Mouse (Mus musculus) lung, postnatal 25 days (tissue): ENCODE measurements at regions not wholly inside any gene's neighbourhood (a gene's known extent, or its start where the extent isn't known, plus 50 kb on each side); places are given as distances from the start of the nearest gene placed in this dataset.

Experiments used
- DNase-seq: peaks from one replicate; pipeline ENCODE4 v3.0.0; 2022; ENCODE audit warnings: low spot score

DNA sequence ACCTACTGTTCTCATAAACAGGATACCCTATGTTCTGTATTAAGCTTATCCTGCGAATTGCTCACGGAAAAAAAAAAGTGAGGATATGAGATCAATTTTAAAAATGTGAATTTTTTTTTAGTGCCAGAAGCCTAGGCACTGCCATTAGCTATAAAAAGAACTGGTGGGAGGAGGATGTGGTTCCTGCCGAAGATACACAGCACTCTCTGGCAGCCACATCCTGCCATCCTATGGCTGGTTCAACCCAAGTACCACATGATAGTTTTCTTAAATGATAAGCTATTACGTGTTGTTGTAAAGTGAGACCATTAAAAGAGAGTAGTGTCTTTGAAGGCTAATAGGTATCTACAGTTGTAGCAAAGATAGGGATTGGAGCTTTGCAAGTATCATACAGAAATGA is 58.2 kb upstream of the Ppp3ca start:
- DNase-seq, result peak; percentile 18

- DNase-seq, result no peak
Measured at GRCm38 (mm10) chr3:136610556-136610924, 59.4 kb upstream of the Ppp3ca start.

DNA sequence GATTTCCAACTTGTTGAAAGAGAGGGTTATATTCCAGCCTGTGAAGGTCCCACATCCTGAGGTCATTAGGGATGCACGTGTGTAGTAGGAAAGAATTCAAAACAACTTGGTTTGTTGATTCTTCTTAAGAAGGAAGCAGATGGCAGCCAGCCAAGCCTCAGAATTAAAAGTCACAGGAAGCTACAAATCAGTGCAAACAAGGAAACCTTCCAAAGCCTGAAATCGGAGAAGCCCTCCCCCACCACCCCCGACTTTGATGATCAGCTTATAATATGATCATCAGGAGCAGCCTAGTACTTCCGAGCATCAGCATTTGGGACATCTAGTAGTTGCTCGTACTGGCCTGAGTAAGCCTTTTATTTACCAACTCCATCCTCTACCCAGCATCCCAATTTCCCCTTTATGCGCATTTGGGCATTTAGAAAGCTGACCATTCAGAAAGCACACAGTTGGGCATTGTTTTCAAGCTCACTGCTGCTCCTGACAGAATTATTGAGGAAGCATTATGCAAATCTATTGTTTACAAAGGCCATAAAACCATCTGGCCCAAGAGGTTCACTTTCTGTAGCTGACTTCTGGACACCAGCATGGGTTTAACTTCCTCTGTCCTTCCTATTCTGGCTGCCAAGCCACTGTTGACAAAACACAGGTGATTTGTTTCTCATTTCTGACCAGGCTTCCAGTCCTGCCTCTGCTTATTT is 59.9 kb upstream of the Ppp3ca start:
- peak; percentile 26 for DNase-seq

- DNase-seq, result no peak
Measured at GRCm38 (mm10) chr3:136601706-136602105, 68.2 kb upstream of the Ppp3ca start.

DNA sequence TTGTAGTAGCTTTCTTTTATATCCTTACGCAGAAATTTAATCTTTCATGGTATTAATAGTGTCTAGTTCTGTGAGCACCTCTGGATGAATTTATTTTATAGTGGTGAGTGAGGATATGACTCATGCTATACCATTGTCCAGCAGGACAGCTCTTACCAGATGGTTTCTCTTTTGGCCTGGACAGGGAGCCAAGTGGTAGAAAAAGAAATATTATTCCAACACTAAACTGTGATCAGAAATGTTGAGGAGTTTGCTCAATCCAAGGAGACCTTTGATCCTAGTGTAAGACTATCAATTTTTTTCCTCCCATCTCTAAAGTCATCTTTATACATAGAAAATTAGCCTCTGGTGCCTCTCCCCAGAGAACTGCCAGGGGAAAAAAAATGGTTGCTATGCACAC is 86.0 kb upstream of the Ppp3ca start:
- no peak for DNase-seq

DNA sequence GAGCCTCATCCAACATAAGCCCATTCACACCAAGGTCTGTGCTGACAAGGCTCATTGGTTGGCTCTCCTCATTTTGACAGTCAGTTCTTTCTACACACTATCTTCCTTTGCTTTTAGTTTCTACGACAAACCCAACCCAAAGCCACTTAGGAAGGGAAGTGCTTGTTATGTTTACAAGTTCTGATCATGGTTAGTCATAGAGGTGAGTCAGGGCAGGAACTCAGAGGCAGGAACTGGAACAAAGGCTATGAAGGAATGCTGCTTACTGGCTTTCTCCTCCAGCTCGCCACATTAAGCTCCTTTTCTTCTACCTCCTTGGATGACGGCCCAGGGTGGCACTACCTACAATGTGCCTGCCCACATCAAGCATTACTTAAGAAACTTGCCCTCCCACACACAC is 91.9 kb upstream of the Ppp3ca start:
- DNase-seq, result no peak

- no peak for DNase-seq
Measured at GRCm38 (mm10) chr3:136570517-136570916, 99.4 kb upstream of the Ppp3ca start.

GRCm38 (mm10) chr3:136556488-136556887 is 113.4 kb upstream of the Ppp3ca start:
- DNase-seq, result no peak

DNA sequence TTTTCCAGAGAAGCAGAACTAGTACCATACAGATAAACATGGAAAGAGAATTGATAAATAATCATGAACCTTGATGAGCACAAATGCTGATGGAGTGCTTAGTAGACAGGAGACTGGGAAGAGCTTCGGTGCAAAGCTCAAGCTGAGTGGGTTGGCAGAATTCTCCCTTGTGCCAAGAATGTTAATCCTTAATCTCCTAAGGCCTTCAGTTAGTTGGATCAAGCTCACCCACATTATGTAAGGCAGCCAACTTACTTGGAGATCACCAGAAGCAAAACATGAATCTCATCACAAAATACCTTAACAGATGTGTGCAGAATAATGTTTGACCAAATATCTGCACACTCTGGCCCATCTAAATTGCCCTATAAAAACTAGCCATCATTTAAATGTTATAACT is 120.5 kb upstream of the Ppp3ca start:
- DNase-seq, result no peak

DNA sequence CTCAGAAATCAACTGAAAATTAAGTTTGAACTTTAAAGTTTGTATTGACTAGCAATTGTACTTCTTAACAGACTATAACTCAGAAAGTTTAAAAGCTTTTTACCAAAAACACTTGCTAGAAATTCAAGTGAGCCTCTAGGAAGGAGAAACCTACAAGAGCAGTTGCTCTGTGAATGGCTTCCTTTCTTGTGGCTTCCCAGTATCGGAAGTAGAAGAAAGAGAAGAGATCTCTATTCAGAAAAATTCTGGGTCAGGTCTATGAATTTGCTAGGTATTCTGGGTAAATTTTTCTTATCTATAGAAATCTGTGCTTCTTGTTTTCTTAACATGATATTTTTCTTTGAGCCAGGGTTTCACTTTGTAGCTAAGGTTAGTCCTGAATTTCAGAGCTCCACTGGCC is 138.3 kb upstream of the Ppp3ca start:
- DNase-seq, result no peak

- no peak for DNase-seq
Measured at GRCm38 (mm10) chr3:136508575-136508974, 161.3 kb upstream of the Ppp3ca start.

DNA sequence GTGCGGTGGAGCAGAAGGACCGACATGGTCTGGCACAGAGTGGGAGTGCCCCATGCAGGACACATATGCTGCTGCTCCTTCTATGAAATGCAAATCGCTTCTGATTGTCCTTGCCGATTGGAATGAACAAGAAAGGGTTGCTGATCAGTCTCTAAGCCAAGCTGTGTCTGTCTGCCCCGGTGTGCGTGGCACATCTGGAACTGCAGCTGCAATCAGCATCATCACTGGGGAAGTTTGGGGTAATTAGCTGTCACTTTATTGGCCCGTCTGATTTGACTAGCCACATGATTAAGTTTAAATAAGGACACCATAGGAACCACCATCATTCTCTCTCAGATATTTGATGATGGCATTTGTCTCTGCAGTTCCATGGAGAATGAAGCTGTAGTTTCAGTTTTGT is 162.9 kb upstream of the Ppp3ca start:
- no peak for DNase-seq

GRCm38 (mm10) chr3:136494831-136495230 is 169.0 kb upstream of the Bank1 start:
- DNase-seq, result no peak

- DNase-seq, result no peak
Measured at GRCm38 (mm10) chr3:136491683-136492082, 165.8 kb upstream of the Bank1 start.

GRCm38 (mm10) chr3:136471693-136472092 is 145.8 kb upstream of the Bank1 start:
- no peak for DNase-seq

- DNase-seq, result no peak
Measured at GRCm38 (mm10) chr3:136462747-136463146, 136.9 kb upstream of the Bank1 start.

- DNase-seq, result no peak
Measured at GRCm38 (mm10) chr3:136456471-136457117, 130.7 kb upstream of the Bank1 start.

DNA sequence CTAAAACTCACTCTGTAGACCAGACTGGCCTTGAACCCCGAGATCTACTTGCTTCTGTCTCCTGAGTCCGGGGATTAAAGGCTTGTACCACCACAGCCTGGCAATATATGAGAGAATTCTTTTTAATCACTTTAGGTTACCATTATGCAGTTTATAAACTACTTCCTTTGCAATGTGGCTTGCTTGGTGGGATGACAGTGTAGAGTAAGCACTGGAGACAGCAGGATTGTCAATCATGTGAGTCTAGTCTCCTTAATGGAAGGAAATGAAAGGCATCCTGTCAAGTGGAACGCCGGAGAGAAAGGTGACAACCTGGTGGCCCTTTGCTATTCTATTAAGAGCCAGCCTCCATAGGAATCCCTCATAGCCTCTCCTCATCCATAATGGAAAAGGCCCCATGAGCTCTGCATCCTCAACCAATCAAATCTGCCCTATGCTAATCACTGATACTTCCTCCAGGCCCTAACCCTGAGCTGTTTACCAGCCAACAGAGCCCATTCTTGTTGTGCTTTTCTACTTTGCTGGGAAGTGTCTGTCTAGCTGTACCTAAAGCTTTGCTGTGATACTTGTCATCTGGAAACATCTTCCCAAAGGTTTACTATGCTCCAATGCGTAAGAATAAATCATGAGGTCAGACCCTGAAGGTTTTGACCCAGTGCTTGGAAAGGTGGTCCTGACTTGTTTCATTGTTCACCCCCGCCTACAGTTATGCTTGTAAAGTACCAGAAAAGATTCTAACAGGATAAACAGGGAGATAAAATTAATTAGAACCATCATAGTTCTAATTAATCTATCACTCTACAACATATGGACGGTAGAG is 130.0 kb upstream of the Bank1 start:
- no peak for DNase-seq

DNA sequence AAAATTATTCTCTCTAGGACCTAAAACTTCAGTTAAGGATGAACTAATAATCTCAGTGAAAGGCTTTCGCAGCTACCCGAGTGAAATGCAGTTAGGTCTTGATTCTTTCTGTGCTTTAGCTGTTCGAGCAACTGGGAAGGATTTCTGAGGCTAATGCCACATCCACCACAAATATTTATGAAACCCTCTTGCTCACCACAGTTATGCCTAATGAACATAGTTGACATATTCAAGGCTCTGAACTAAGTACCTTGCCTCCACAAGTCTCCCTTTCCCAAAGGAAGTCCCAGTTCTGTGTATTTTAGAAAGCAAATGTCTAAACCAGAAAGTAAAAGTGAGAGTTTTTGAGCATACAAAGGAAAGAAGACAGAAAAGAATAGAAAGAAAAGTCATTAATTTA is 129.1 kb upstream of the Bank1 start:
- peak; percentile 32 for DNase-seq

DNA sequence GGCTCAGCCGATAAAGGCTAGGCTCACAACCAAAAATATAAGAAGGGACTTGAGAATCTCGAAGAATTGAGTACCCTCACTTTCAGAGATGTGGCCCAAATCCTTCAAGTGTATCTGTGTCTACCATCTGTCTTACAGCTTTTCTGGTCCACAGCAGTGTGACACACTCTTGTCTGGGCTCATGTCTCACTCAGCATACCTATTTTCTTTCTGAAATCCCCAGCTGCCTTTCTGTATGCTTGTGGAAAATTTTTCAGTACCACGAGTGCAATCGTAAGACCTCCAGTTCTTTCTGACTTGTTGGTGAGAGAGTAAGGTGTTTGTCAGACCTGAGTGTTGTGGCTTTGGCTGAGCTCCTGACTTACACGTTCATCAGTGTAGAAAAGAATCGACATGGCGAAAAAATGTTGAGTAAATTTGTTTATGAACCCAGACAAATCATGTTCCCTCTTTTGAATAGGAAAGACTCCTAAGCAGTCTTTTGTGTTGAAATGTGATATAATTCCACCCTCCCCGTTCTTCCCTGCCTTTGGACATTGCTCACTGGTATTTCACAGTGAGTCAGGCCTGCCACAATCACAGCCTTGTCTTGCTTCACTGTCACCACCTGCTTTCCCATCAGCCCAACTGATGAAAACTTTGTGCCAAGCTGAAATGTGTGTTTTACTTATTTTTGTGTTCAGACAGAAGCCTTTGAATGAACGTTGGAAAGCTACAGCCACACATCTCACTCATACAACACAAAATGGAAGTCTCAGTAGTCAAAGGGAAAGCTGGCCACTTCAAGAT is 125.3 kb upstream of the Bank1 start:
- DNase-seq, result no peak

- DNase-seq, result no peak
Measured at GRCm38 (mm10) chr3:136450361-136450895, 124.6 kb upstream of the Bank1 start.

DNA sequence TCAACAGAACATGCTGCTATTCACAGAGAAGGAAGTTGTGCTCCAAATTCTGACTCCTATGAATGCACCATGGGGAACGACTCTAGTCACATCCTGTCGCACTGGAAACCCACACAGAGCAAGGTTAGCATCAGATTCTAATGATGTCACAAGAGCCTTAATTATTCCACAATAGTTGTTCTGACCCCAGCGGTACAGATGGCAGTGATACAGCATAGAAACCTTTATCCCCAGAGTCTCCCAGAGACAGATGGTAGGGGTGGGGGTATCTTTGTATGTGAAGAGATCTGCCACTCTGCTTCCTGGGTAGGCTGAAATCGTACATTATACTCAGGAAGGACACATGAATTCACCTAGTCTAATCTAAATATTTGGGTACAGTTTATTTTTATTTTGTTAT is 123.5 kb upstream of the Bank1 start:
- no peak for DNase-seq
